Mouse (Mus musculus): ENCODE data around the gene Dock1.

Dock1 gene

DNA sequence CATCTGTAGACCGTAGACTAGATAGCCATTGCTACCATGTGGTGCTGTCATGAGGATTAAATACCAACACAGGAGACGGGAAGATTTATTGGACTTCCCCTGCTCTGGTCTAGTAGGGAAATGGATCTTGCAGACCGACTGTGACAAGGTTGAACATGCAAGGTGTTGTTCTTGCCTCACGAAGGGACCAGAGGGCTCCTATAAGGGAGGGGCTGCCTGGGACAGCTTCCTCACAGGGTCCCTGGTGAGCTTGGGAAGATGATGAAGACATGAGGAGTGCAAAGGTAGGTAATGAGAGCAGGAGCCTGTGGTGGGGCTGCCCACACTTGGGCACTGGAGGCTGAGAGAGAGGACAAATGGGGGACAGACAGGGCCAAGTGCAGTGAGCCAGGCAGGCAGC, 25.0 kb downstream of the Dock1 start:
- no peak for DNase-seq (ENCODE audit: extremely low read depth, low read depth, low spot score)

DNA sequence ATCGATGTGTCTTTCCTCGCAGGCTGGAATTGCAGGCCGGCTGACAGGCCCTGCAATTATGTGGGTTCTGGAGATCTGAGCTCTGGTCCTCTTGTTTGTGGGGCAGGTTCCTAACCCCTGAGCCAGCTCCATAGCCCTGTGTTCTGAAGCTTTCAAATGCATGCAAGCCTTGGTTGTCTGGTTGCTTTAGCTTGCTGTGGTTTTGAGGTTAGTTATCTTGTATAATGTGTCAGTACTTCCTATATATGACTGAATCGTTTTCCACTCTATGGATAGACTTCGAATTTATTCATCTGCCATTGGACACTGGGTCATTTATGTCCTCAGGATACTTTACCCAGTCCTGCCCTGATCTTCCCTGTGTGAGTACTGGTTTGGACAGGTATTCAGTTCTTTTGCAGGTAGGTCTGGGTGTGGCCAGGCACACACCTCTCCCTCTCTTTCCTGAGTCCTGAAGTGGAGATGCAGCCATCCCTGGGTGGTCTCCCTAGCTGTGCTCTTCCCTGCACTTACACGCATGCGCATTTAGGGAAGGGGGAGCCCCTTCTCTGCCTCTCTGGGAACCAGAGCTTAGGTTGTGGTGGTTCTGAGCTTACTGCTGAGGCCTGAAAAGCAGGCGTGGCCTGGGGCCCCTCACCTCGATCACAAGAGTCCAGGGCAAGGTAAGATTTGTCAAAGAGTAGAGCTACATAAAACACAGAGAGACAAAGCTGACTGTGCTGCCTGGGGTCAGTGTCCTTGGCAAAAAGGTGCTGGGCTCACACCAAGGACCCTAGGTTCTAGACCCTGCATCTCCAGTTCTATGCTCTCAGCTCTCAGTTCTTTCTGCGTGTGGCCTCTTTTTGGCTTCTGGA, 25.9 kb downstream of the Dock1 start:
- DNase-seq (ENCODE audit: extremely low read depth, low read depth, low spot score) = no peak

DNA sequence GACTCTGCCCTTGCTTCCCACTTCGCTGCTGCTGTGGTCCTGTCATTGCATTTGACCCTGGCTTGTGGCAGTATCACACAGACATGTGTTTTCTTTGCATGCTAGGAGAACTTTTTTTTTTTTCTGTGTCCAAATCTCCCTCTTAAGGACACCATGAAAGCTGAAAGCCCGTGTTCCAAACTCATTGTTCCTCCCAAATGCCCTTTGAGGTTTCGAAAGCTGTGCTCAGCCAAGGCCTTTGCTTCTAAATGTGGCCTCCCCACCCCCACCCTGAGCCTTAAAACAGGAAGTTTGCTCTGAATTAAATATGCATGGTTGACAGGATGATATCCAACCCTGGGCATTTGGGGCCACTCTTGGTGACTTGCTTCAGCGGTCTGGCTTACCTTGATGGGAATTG, 27.0 kb downstream of the Dock1 start:
- DNase-seq (ENCODE audit: extremely low read depth, low read depth, low spot score) = no peak

DNA sequence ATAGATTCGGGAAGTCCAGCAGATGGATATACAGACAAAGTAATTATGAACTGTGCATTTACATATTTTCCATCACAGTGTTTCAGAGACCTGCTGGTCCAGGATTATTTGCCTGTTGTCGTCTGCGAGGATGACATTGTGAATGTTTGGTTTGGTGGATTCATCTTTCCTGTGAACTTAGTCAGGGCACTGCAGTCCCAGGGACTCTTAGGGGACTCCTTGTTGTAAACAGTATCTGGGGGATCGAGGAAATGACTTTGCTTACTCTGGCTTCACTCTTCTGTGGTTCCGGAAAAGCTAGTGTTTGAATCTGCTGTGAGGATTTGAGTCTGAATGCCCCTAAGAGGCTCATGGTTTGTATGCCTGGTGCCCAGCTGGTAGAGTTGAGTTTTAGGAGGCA, 27.8 kb downstream of the Dock1 start:
- no peak for DNase-seq (ENCODE audit: extremely low read depth, low read depth, low spot score)

DNA sequence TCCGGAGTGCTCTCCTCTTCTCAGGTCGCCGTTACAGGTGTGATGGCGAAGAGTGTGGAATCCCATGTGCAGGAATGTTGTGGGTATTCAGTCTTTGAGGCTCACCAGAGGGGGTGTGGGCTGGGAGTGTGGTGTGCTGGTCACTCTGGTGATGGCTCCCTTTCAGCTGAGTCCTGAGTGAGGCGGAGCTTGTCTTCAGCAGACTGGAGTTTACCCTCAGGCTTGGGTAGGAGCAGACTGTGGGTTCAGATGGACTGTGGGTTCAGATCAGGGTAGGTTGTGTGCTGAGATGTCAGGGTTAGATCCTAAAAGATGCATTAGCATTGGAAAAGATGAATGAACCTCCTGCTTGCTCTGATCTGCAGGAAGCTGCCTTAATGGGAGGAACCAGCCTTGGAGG, 29.5 kb downstream of the Dock1 start:
- DNase-seq (ENCODE audit: extremely low read depth, low read depth, low spot score) = no peak

DNA sequence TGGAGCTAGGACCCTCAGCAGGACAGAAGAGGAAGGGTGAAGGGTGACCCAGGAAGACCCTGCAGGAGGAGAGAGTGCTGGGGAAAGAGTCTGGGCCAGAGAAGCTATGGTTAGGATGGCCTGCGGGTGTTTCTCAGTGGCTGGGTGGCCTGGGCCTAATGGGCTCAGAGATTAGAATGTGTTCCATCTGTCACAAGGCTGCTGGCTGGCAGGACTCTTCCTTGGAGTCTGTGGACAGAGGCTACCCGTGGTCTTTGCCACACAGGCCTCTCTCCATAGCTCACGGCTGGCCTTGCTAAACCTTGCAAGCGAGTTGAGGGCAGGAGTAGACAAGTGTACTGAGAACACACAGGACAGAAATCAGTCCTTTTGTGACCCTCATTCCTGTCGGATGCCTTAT, 32.0 kb downstream of the Dock1 start:
- no peak for DNase-seq (ENCODE audit: extremely low read depth, low read depth, low spot score)

DNA sequence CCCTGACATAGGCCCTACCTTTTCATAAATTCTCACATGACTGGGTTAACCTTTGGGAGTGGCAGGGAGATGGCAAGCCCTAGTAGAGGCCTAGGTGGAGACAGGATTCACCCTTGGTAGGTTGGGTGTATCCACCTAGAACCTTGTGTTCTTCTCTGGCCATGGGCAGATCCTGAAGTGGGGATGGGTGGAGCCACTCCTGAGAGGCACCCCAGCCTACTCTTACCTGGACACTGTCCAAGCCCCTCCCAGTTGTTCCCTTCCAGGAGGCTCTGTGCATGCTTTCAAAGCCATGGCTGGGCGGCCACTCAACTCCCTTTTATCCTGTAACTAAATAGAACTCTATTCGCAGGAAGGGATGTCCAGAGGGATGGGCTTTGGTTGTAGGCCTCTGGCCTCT, 33.2 kb downstream of the Dock1 start:
- DNase-seq (ENCODE audit: extremely low read depth, low read depth, low spot score) = no peak

DNA sequence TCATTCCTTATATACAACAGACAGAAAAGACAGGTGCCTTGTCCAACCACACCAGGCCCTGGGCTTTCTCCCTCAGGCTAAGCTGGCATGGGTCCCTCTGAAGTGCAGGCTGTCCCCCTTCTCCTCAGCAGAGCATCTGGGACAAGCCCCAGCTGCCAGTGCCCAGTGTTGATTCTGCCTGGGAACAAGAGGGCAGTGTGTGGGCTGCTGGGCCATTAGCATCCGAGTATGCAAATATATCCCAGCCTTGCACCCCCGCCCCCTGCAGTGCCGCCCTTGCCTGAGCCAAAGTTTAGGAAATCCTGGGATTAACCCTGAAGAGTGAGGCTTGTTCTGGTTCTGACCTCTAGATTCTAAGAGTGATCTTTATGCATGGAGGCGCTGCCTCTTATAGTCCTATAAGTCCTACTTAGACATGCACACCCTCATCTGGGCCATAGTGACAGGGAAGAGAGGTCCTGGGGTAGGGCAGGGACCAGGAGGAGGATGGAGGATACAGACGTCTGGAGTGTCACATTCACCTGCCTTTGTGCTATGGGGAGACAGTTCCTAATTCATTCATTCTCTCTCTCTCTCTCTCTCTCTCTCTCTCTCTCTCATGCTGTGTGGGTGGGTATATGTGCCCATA, 38.9 kb downstream of the Dock1 start:
- DNase-seq (ENCODE audit: extremely low read depth, low read depth, low spot score) = no peak

DNA sequence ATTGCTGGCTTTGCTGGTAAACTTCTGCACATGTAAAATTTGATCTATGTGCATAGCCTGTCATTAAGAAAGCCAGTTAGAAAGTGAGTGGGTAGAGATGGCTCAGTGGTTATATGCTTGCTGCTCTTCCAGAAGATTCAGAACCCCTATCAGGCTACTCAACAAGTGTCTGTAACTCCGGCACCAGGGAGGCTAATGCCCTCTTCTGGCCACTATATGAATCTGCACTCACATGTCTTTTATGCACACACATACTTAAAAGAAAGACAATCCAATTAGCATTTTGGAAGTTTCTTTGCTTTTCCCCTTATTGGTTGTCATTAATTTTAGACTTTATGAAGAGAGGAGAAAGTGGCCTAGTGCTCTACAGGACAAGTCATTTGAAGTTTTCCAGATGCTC, 41.1 kb downstream of the Dock1 start:
- DNase-seq (ENCODE audit: extremely low read depth, low read depth, low spot score) = no peak

DNA sequence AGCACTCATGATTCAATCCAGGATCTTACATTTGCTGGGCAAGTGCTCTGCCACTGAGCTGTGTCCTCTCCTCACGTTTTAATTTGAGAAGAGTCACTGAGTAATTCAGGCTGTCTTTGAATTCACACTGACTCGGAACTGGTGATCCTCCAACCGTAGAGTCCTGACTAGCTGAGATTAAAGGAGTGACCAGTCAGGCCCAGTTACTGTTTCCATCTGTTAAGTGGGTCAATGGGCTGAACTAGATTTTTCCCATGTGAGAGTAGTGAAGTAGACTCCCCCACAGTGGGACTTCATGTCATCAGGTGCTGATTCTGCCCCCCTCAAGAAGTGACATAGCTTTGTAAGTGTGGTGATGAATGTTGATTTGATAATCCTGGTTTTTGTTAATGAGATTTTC, 49.0 kb downstream of the Dock1 start:
- no peak for DNase-seq (ENCODE audit: extremely low read depth, low read depth, low spot score)

DNA sequence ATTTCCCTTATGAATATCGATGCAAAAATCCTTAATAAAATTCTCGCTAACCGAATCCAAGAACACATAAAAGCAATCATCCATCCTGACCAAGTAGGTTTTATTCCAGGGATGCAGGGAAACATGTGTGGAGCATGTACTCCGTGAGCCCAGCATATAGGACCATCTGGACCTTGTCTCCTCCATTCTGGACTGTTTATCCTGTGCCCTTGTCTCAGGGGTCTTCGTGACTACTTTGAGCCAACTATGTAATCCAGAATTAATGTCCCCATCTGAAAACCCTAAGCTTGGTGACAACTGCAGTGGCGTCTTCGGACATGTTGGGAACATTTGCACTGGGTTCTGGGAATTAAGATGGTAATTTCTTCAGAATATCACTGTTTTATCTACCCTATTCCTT, 51.9 kb downstream of the Dock1 start:
- no peak for DNase-seq (ENCODE audit: extremely low read depth, low read depth, low spot score)

DNA sequence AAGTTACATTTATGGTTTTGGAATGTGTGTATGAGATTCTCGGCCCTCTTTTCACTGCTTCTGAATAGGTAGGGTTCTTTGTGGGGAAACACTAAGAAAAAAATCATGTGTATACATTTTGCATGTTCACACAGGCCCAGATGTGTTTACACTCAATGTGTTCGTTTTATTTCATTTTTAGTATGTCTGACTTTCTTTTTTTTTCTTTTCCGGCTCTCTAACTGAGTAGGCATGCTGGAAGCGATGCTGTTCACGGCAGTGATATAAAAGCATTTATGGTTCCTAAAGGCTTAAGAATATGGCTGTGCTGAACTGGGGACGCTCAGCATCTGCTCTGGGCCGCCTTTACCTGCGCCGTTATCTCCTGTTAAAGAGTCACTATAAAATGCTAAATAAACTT, 52.5 kb downstream of the Dock1 start:
- no peak for DNase-seq (ENCODE audit: extremely low read depth, low read depth, low spot score)

DNA sequence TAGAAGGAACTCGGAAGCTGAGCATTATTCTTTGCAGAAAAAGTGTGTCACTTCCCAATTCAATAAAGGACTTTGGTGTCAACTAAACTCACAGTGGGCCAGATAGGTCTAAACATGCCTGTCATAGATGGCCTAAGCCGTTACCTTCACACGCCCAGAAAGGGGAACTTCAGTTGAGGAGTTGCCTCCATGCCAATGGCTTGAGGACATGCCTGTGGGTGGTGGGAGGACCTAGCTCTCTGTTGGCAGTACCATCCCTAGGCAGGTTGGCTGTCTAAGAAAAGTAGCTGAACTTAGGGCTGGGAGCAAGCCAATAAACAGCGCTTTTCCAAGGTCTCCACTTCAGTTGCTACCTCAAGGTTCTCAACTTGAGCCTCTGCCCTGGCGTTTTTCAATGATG, 53.1 kb downstream of the Dock1 start:
- no peak for DNase-seq (ENCODE audit: extremely low read depth, low read depth, low spot score)

DNA sequence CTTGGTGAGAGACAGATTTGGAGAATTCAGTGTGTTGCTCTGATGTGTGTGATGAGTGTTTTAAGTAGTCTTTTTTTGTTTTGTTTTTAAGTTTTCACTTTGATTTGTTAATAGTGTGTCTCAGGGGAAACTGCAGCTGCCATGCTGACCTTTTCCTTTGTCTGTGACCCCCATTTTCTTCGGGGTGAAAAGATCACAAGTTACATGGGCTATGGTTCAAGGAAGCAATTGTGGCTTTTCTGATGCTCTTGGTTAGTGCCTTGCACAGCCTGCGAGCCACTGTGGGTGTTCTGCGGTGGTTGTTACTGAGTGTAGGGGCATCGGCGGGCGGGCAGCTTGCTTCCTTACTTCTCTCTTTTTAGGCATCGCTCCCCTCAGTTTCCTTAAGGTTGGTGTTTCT, 54.4 kb downstream of the Dock1 start:
- no peak for DNase-seq (ENCODE audit: extremely low read depth, low read depth, low spot score)

DNA sequence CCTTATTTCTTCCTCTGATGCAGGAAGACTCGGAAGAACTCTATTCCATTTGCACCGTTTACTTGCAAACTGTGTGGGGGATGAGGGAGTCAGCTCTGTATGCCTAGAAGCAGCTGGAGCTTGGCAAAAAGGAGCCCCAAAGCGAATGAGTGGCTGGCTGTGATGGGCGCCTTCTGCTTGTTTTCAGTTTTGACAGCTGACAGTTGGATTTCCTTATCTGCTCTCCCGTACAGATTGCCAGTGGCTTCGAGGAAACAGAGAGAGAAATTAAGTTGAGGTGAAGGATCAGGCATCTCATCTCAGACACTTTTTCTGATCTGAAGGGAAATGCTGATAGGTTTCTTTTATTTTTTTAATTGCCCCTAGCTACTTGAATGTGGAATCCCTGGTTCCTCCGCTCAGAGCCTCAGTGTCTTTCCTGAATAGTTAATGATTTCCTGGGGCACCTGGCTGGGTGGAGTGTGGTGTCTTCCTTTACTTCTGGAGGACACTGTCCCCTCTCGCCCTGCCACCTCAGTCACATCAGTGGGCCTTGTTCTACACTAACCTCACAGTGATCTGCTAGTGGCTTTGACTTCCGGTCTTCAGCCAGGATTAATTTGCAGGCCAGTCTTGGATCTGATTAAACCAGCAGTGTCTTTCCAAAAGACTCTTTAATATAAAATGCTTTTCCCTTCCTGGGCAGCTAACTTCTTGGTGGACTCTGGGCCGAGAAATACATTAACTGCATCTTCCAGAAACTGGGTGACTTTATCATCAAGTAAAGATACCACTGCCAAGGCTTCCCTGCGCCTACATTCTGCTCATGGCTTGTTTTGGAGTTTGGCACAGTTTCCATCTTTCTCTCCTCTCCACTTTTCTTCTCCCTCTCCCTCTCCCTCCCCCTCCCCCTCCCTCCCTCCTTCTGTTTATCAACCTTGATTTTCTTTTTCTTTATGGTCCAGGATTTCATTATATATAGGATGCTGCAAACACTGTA, 55.4 kb downstream of the Dock1 start:
- DNase-seq (ENCODE audit: extremely low read depth, low read depth, low spot score) = no peak

DNA sequence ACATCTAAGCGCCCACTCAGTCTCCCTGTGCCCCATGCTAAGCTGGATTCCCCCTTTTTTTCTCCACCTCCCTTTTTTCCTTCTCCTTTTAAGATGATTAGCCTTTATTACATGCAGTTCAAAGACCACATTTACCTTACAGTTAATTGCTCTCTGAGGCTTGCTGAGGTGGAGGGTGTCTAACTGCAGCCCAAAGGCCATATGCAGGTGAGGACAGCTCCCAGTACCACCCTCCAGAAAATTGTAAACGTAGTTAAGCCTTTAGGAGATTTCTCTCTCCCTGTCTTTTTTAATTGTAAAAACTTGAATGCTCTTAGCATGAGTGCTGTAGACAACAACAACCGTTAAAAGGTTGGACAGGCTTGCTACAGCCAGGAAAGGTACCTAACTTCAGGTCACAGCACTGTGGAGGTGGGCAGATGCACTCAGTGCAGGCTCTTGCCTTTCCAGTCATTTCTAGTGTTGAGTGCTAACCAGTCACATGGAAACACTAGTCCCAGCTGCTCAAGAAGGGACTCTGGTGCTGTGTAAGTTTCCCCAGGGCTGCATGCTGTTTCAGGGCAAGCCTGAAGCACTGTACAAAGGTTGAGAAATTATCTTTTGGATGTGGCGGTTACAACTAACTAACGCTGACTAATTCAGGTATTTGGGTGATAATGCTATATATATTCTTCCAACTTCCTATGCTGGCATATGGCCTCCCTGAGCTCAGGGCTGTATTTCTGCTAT, 56.2 kb downstream of the Dock1 start:
- no peak for DNase-seq (ENCODE audit: extremely low read depth, low read depth, low spot score)

DNA sequence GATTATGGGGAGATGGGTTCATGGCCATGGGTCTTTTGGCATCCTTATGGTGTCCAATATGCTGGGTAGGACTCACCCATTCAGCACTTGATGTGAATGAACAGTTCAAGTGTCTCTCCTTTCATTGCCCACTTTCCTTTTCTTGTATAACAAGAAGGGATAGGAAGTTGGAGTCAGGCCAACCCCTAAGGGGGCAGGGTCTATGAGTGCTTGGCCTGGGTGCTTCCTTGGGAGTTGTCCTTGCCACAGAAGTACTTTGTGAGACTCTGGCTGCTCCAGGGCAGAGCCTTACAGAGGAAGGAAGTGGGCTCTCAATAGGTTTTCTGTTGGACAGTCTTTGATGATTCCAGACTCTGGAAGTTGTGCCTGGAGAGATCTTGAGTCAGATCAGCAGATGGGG, 58.9 kb downstream of the Dock1 start:
- DNase-seq (ENCODE audit: extremely low read depth, low read depth, low spot score) = no peak

DNA sequence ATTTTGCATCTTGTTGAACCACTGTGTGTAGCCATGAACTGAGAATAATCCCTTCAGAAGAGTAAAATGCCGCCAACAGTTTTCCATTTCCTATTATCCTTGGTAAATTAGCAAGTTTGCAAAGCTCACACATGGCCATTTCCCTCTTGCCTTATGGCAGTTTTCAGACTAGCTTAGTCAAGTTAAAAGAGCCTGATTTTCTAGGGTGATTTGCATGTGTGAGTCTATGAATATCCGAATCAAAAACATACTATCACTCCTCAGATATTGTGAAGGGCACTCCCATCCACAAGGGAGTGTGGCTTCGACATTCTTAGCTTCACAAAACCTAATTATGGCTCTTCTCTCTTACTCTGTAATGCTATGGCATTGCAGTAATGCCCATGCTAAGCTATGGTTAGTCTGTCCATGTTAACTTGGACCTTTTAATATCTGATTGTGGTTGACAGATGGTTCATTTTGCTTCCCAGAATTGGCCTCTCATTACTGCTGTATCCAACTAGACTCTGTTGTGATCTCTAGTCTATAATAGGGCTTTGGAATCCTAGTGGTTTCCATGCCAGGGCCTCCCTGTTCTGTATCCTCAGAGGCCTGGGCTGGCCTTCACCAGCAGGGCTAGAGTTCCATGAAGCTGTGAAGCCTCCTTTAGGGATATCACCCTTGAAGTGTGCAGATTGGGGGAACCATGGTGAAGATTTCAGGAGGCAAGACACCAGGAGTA, 60.1 kb downstream of the Dock1 start:
- DNase-seq (ENCODE audit: extremely low read depth, low read depth, low spot score) = no peak

DNA sequence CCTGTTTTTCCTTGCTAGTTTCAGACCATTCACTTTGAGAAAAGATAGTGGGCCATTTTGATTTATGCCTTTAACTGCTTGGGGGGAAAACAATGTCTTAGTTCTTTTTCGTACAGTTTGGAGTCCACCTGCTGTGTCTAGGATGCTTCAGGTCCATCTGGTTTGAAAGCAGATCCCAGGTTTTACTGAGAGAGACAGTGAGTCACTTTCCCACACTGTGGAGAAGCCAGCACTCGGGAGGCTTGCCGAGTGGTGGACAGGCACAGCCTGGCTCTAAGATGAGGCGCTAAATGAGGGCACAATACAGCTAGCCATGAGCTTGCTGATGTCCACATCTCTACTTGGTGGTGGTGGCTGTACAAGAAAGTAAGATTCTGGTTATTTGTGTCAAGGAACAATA, 76.6 kb downstream of the Dock1 start:
- DNase-seq (ENCODE audit: extremely low read depth, low read depth, low spot score) = no peak

DNA sequence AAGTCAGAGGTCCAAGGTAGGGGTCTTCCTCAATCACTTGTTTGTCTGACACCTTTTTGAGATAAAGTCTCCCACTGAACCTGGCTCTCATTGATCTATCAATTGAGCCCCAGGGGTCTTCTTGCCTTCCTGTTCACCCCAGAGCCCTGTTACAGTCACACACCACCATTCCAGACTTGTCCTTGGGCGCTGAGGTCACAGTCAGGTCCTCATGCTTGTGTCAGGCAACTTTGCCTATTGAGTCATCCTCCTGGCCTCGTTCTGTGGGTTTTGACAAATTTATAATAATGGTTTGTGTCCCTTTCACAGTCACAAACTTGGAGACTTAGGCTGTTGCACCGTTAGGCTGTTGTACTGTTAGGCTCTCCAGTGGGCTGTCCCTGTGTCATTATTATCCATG, 77.9 kb downstream of the Dock1 start:
- DNase-seq (ENCODE audit: extremely low read depth, low read depth, low spot score) = no peak

Data from fat pad, adult 2 months (tissue).